Mouse (Mus musculus) thymus, adult 2 months (tissue): ENCODE data around the gene Gm21970.

Experiments used
- CTCF ChIP-seq: fragments of 200-500 bp; IDR thresholded peaks from 2 replicates; pipeline ENCODE4 v1.5.1; 2012; ENCODE audit warnings: mild to moderate bottlenecking, control low read depth, low read length, moderate library complexity, borderline replicate concordance; ENCODE audit not compliant: control insufficient read depth, poor library complexity, insufficient read depth; ENCODE audit errors: extremely low read depth
- POLR2A ChIP-seq: fragments of 200-500 bp; IDR thresholded peaks from 2 replicates; pipeline ENCODE4 v1.6.1; 2012; ENCODE audit warnings: mild to moderate bottlenecking, low read length, control low read depth, moderate library complexity; ENCODE audit not compliant: control insufficient read depth, poor library complexity, insufficient read depth; ENCODE audit errors: extremely low read depth

DNA sequence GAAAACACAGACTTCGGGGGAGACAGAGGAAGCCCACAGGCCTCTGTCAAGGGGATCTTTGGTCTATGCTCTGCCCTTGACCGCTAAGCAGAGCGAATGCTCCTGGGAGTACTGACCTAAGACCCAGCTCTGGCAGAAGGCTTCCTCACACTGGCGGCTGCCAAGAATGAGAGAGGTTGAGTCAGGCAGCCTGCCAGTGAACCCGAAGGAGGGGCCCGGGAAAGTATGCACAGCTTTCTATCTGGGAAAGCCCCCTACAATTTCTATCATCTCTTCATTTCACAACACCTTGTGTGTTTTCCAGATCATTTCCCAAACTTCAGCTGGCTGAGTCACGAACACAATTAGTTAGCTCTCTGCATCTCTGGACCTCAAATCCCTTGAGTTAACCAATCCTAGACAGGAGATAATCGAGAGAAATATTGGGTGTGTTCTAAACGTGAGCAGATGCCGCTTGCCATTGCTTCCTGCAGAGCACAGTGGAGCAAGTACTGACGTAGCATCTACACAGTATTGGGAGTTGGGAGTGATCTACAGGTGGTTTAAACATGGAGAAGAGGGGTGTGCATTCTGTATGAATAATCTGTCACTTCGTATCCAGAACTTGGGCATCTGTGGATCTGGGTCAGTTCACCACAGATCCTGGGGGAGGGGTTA lies 28.8 kb upstream of the Gm21970 start:
- TF ChIP-seq POLR2A (no peak), CTCF (no peak)
